Mouse (Mus musculus): ENCODE data around the gene Hnrnpll. TPM values are rescaled to one million over a fixed set of nuclear protein-coding genes. Genes with fewer than 3 reads are reported as not detected.

The Hnrnpll gene
- polyA plus RNA-seq, 1 experiment from 2014 or later = 58.6 TPM

DNA sequence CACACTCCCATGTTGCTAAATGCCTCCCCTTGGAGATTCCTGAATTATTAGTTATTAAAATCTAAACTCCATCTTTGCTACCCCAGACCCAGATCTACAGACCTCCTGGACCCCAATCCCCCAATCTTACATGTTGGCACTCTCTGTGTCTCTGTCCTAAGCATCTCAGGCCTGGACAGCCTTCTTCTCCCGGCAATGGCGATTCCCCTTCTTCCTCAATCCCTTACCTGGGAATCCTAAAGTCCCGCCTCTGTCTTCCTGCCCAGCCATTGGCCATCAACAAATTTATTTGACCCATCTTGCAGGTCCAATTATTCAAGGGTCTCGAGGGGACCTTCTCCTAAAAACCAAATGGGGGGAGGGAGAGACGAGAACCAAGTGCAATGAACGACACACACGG is 77.7 kb downstream of the Hnrnpll start:
- Histone ChIP-seq H3K27me3 (no peaks in the 10 kb centered on the region), H3K4me3 (no peak overlapping the region), H3K9me3 (no peaks in the 10 kb centered on the region), H3K9ac (no peak overlapping the region), H3K36me3 (no peaks in the 10 kb centered on the region), H3K27ac (replicated peaks) (no peak overlapping the region), H3K4me2 (no peak overlapping the region), H3K4me1 (replicated peaks) (no peaks in the 10 kb centered on the region)
- ATAC-seq (ENCODE audit: low FRiP score, low read depth) = no peak
- 92% methylated on average over 7 of the region's 7 CpGs for WGBS

GRCm38 (mm10) chr17:79982955-79983529 is 79.1 kb downstream of the Hnrnpll start:
- H3K9ac ChIP-seq = no peak overlapping the region
- H3K4me2 ChIP-seq = no peak overlapping the region
- 75% methylated on average over 8 of the region's 8 CpGs for WGBS
- no peaks in the 10 kb centered on the region for H3K36me3 ChIP-seq
- H3K27ac ChIP-seq (replicated peaks) = no peak overlapping the region
- ATAC-seq (ENCODE audit: low FRiP score, low read depth) = no peak
- H3K4me3 ChIP-seq = no peak overlapping the region
- H3K27me3 ChIP-seq = no peaks in the 10 kb centered on the region
- no peaks in the 10 kb centered on the region for H3K9me3 ChIP-seq
- H3K4me1 ChIP-seq (replicated peaks) = no peaks in the 10 kb centered on the region

GRCm38 (mm10) chr17:79982548-79982947 is 79.6 kb downstream of the Hnrnpll start:
- H3K4me2 ChIP-seq = no peak overlapping the region
- H3K9ac ChIP-seq = no peak overlapping the region

DNA sequence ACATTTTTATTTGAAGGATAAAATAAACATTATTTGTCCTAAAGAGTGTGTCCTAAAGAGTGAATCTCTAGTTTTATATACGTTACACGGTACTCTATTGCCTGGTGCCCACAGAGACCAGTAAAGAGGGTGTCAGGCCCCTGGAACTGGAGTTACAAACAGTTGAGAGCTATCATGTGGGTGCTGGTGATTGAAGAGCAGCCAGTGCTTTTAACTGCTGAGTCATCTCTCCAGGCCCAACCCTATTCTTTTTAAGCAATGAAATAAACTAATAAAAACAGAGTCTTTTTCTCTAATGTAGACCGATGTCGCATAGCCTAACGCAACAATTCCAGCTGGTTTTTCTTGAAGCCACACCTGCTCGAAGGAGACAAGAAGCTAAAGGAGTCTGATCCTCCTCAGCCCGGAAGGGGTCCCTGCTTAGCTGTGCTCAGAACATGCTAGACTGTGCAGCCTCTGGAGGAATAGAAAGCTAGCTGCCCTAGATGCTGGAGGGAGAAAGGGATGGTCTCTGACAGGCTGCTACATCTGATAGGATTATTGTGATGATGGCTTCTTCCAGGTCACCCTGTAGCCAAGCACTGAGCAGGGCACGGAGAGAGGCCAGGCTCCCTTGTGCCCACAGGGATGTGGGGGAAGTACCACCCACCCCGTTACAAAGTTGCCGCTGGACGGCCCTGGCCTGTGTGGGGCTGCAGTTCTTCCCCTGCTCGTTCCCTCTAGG is 80.2 kb downstream of the Hnrnpll start:
- Histone ChIP-seq H3K4me1 (replicated peaks) (no peaks in the 10 kb centered on the region), H3K27me3 (no peaks in the 10 kb centered on the region), H3K9me3 (no peaks in the 10 kb centered on the region), H3K4me3 (no peak overlapping the region), H3K36me3 (no peaks in the 10 kb centered on the region), H3K27ac (replicated peaks) (no peak overlapping the region), H3K4me2 (no peak overlapping the region), H3K9ac (no peak overlapping the region)
- WGBS = 57% methylated on average over 12 of the region's 12 CpGs
- ATAC-seq (ENCODE audit: low FRiP score, low read depth) = no peak

More at GRCm38 (mm10) chr17:79982548-79982947, 79.6 kb downstream of the Hnrnpll start:
- no peaks in the 10 kb centered on the region for H3K4me1 ChIP-seq (replicated peaks)
- H3K9me3 ChIP-seq = no peaks in the 10 kb centered on the region
- WGBS = 40% methylated on average over 7 of the region's 7 CpGs
- no peak overlapping the region for H3K4me3 ChIP-seq
- H3K36me3 ChIP-seq = no peaks in the 10 kb centered on the region
- no peak for ATAC-seq (ENCODE audit: low FRiP score, low read depth)
- no peaks in the 10 kb centered on the region for H3K27me3 ChIP-seq
- H3K27ac ChIP-seq (replicated peaks) = no peak overlapping the region

DNA sequence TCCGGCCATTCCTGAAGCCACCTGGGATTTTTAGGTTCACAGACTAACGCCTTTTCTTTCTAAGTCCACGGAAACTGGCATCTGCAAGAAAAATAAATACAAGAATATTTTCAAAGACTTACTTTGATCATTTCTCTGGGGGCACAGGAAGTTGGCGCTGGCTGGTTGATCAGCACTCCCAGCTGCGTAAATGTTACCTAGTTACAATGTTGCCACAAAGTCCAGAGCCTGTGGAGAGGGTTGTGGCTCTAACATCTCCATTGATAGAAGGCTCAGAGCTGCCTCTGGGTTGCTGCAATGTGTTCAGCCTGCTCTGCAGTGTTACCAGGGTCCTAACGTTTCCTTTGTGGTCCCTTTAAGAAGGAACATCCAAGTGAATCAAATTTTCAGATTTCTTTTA is 80.8 kb downstream of the Hnrnpll start:
- Histone ChIP-seq H3K9me3 (no peaks in the 10 kb centered on the region), H3K27me3 (no peaks in the 10 kb centered on the region), H3K4me2 (no peak overlapping the region), H3K4me1 (replicated peaks) (peaks cover 2% of the 10 kb centered on the region; the same call in 1 of the 2 replicates), H3K9ac (no peak overlapping the region), H3K36me3 (no peaks in the 10 kb centered on the region), H3K4me3 (no peak overlapping the region), H3K27ac (replicated peaks) (no peak overlapping the region)
- 76% methylated on average over 6 of the region's 6 CpGs for WGBS
- no peak for ATAC-seq (ENCODE audit: low FRiP score, low read depth)

DNA sequence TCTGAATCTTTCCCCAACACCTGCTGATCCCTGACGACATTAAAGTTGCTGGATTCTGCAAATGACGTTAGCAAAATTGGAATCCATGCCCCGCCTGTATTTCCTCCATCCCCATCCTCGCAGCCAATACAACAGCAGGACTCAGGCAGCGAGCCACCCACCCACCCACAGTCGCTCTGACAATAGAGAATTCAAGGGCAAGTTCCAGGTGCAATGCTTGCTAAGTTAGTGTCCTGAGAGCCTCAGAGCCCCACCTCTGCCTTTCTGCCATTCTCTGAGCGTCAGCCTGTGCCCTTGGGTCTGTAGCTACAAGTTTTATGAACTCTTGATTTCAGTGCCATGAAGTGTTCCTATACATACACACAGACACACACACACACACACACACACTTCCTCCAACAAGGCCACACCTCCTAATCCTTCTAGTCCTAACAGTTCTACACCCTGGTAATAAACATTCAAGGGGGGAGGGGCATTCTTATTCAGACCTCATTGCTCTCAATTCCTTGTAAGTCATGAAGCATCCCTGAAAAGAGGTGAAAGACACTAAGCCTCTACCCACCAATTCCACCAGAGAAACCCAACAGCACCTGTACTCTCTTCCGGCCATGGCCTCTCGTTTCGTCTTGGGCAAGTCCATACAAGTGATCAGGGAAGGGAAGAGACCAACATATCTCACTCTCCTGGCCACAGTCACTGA is 81.6 kb downstream of the Hnrnpll start:
- no peaks in the 10 kb centered on the region for H3K36me3 ChIP-seq
- H3K9ac ChIP-seq = no peak overlapping the region
- no peak for ATAC-seq (ENCODE audit: low FRiP score, low read depth)
- no peak overlapping the region for H3K4me2 ChIP-seq
- no peak overlapping the region for H3K27ac ChIP-seq (replicated peaks)
- no peak overlapping the region for H3K4me3 ChIP-seq
- no peaks in the 10 kb centered on the region for H3K9me3 ChIP-seq
- no peaks in the 10 kb centered on the region for H3K27me3 ChIP-seq
- peaks cover 9% of the 10 kb centered on the region; the same call in 1 of the 2 replicates for H3K4me1 ChIP-seq (replicated peaks)
- 85% methylated on average over 10 of the region's 10 CpGs for WGBS

Other genes starting within 250 kb of the Hnrnpll start
- 34.2 and 35.5 TPM in 2 replicates for gene Atl2, start 166.2 kb downstream of the Hnrnpll start, polyA plus RNA-seq (2015; fragmentation: Nextera tagmentation; extraction: Ambion mirVana)
- 2.1 and 2.2 TPM in 2 replicates for gene Galm, start 65.1 kb upstream of the Hnrnpll start, polyA plus RNA-seq (2015; fragmentation: Nextera tagmentation; extraction: Ambion mirVana)
- 372 and 395 TPM in 2 replicates for gene Srsf7, start 145.0 kb upstream of the Hnrnpll start, polyA plus RNA-seq (2015; fragmentation: Nextera tagmentation; extraction: Ambion mirVana)
- gene Ttc39d, start 145.1 kb upstream of the Hnrnpll start, polyA plus RNA-seq (2015; fragmentation: Nextera tagmentation; extraction: Ambion mirVana) = 0.08 and 0.29 TPM in 2 replicates
- 17.6 and 23.8 TPM in 2 replicates for gene Gemin6, start 162.1 kb upstream of the Hnrnpll start, polyA plus RNA-seq (2015; fragmentation: Nextera tagmentation; extraction: Ambion mirVana)
- gene Morn2, start 227.9 kb upstream of the Hnrnpll start, polyA plus RNA-seq (2015; fragmentation: Nextera tagmentation; extraction: Ambion mirVana) = 54.2 and 56.9 TPM in 2 replicates
- 52.0 and 55.1 TPM in 2 replicates for gene Dhx57, start 228.1 kb upstream of the Hnrnpll start, polyA plus RNA-seq (2015; fragmentation: Nextera tagmentation; extraction: Ambion mirVana)
- gene Arhgef33, start 245.1 kb upstream of the Hnrnpll start, polyA plus RNA-seq (2015; fragmentation: Nextera tagmentation; extraction: Ambion mirVana) = 4.7 and 5.0 TPM in 2 replicates

Data from hindbrain, embryonic 15.5 days (tissue).